Mouse (Mus musculus) natural killer cell, adult 2 months (primary cell): ENCODE results near the gene Rasal2.

Experiments
- DNase-seq, 2 experiments: peaks; one replicate each; pipeline ENCODE4 v3.0.0; 2022; ENCODE audit warnings: low spot score in 2 of 2

Gene Rasal2

DNA sequence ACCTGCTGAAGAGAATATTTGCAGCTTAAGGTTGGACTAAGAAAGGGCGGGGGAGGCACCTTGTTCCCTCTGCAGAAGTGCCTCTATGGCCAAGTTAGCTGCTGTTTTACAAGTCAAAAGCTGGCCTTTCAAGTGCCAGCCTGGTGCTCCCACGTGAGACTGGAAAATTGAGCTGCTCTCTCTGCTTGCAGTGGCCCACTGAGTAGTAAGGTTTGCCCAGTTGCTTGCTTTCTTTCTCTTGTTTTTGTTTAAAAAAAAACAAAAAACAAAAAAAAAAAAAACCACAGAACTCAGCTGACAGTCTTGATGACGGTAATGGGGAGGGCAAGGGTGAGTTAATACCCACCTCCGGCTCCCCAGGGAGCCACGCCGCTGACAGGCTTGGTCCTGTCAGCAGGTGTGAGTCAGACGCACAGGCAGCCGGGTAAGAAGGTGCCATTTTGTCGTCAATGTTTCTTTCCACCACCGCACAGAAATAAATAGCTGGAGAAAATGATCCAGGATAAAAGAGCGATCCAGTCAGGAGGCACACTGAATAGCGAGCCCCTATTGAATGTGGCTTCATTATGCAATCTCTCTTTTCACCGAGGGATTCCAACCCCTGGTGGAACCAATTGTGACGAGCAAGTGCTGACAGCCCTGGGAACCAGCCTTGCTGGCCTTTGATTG lies 27.7 kb upstream of the Rasal2 start:
- no peak for DNase-seq

- no peak for DNase-seq
Measured at GRCm38 (mm10) chr1:157439101-157439500, 26.7 kb upstream of the Rasal2 start.

DNA sequence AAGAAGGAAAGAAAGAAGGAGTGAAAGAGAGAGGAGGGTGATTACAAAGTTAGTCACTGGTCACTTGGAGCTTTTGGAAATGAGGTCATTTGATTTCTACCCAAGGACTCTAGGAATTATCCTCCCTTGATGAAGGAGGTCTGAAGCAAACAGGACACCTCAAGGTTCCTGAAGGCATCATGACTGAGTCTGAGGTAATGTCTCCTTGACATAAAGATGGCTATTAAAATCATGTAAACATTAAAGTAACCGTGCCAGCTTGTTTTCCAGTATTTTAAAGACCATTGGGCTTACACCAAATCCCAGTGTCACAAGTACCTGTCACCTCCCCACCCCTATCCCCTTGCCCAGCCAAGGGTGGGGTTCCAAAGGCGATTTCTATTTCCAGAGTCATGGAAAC lies 25.9 kb upstream of the Rasal2 start:
- no peak for DNase-seq

GRCm38 (mm10) chr1:157435926-157436325 lies 23.5 kb upstream of the Rasal2 start:
- no peak for DNase-seq

DNA sequence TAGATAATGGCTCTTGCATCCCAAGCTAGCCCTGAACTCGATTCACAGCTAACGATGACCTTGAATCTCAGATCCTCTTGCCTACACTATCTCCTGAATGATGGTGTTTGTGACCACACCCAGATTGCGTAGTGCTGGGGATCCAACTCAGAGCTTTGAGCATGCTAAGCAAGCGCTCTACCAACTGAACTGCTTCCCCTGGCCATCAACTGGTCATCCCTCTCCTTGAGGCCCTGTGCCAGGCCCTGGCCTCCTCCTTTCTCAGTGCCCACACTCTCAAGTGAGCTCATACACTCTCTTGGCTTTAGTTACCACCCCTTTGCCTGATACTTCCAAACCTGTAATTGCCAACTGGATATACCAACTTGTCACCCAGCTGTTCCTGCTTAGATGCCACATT lies 22.0 kb upstream of the Rasal2 start:
- no peak for DNase-seq

GRCm38 (mm10) chr1:157433316-157433715 lies 20.9 kb upstream of the Rasal2 start:
- no peak for DNase-seq

GRCm38 (mm10) chr1:157428366-157428765 lies 16.0 kb upstream of the Rasal2 start:
- DNase-seq = no peak

DNA sequence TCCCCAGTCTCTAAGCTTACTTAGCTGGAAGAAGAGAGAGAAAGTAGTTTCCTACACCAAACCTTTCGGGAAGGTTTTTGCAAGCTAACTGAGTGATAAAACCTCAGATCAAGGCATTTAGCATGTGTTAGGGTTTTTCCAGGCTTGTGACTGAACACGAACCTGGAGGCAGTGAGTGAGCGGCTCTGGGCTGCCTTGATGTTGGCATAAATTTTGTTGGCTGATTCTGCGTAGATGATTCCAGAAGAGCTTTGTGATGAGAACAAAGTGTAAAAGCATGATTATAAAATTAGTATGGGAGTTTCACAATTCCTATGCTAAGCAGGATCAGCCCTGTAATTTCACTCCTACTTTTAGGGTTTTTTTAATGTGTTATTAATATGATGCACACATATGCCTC lies 15.2 kb upstream of the Rasal2 start:
- no peak for DNase-seq

DNA sequence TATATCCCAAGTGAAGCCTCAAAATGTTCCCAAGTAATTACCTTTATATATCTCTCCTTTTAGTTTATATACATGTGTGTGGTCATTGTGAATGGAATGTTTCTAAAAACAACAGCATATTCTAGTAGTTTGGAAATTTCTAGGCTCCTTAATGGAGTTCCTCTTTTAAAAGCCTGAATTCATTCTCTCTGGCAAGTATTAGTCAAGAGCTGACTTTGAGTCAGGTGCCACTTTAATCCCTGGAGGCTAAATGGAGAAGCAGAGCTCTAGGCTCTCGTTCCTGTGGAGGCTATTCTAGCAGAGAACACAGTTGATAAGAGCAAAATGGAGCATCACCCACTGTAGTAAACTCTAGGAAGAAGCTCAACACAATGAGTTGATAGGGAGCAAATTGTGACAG lies 14.5 kb upstream of the Rasal2 start:
- DNase-seq = no peak

DNA sequence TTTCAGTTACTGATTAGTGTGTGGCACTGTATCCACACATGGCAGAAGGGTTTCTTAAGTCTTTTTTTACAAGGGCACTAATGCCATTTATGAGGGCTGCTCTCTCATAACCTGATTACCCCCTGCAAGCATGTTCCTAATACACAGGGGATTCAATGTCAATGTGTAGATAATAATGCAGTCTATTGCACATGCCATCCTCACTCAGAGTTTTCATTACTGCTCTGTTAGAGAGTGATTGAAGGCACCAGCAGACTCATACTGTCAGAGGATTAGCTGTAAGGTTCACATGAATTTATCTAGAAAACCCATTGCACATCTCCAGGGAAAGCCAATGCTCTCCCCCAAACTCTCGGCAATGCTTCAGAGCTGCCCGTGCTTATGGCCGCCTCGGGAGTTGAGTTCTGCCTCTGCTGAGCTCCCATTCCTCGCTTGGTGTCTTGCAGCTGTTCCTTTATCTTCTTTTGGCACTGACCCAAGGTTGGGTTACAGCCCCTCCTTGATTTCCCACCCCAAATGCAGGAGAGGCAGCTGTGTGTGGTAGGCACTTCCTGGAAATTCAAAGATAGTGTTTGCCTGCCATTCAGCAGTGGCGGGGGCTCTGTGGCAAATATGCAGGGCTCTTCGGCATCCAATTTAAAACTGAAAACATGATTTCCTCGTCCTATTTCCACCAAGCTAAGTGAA lies 13.5 kb upstream of the Rasal2 start:
- no peak for DNase-seq

DNA sequence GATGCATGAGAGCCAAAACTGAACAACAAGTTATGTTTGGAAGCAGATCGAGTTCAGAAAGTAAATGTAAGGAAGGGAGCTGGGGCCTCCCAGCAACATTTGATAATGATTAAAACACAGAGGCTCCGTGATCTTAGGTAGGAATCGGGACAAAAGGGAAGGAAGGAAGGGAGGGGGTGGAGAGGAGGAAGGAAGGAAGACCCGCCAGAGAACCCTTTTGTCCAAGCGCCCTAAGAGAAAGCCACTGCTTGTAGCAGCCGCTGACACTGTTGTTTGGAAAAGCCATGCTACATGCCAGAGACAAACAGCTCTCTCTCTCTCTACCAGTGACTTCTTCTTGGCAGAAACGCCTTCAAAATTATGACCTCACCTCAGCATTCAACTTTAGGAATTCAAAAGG lies 5.5 kb upstream of the Rasal2 start:
- DNase-seq = no peak

- no peak for DNase-seq
Measured at GRCm38 (mm10) chr1:157417414-157417813, 5.0 kb upstream of the Rasal2 start.

GRCm38 (mm10) chr1:157416628-157417027 lies 4.2 kb upstream of the Rasal2 start:
- no peak for DNase-seq

GRCm38 (mm10) chr1:157415771-157416170 lies 3.4 kb upstream of the Rasal2 start:
- no peak for DNase-seq

- DNase-seq = peak; percentile 6
Measured at GRCm38 (mm10) chr1:157411711-157412380, 549 bp downstream of the Rasal2 start.

GRCm38 (mm10) chr1:157411341-157411710 lies 1.1 kb downstream of the Rasal2 start:
- DNase-seq = no peak

DNA sequence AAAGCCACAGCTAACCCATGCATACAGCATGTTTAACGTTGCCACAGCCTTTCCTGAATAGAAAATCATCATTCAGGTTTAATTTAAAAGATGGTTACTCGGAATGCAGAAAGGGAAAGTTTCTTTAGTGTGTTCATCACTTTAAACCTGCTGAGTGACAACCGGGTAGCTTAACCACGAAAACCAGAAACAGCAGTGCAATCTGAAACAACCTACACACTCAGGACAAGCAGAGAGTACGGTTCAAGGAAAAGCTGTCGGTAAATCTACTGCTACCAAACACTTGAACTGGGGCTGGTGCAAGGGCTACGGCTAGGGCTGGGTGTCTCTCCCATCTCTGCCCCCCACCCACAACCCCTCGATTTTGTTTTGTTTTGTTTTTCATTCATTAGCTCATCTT lies 1.5 kb downstream of the Rasal2 start:
- no peak for DNase-seq

GRCm38 (mm10) chr1:157409648-157410047 lies 2.7 kb downstream of the Rasal2 start:
- no peak for DNase-seq

DNA sequence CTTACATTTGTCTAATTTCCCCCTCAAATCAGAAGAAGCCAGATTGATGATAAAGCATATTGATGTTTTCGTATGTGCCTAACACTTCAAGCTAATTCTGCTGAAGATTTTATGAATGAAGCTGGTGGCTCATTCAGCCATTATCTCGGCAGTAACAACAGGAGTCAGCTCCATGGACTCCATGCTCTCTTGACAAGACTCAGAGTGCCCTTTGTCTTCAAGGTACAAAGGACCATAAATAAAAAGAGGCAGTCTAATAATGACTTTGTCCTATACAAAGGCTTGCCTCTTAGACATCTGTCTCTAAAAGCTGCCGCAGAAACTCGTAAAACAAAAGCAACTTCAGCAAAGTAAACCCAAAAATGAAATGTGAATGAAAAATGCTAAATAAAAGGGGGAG lies 24.4 kb downstream of the Rasal2 start:
- no peak for DNase-seq

GRCm38 (mm10) chr1:157380694-157381093 lies 31.7 kb downstream of the Rasal2 start:
- DNase-seq = no peak

DNA sequence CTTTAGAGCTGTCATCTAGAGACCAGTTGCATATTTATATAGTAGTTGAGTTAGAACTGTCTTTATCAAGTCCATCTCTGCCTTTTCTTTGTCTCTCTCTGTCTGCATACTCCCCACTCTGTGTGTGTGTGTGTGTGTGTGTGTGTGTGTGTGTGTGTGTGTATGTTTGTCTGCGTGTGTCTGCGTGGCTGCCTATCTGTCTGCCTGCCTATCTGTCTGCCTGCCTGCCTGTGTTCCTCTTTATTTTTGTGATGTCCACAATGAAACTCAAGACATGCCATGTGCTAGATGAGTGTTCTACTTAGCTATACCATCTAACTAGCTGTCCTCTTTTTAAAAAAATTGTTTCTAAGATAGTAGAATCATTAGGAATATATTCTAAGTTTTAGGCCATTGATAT lies 42.0 kb downstream of the Rasal2 start:
- no peak for DNase-seq

DNA sequence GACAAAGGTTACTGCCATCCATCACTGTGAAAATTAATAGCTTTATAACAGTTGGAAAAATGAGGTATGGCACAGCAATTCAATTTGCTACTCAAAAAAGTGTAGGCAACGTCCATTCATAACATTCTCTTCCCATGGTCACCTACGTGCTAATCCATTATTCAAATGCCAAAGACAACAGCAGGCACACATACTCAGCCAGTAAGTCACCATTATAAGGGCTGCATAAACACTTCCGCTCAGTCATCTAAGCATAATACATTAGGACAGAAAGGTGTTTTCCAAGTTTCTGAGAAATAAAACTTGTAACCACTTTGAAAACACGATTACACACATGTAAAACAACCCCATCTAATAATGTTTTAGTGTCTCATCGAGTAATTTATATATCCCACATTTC lies 44.1 kb downstream of the Rasal2 start:
- no peak for DNase-seq

GRCm38 (mm10) chr1:157346661-157347060 lies 65.7 kb downstream of the Rasal2 start:
- DNase-seq = no peak
